Mouse (Mus musculus): Measurements from ENCODE around the gene Pnpla1.
A peak's percentile ranks its signal among the peaks of the same experiment; 100 is the strongest.
"Not testable (repeated sequence)": the region's sequence is repeated elsewhere in the genome, so short reads cannot be mapped to it uniquely, and the experiment has no call there.

Gene Pnpla1

DNA sequence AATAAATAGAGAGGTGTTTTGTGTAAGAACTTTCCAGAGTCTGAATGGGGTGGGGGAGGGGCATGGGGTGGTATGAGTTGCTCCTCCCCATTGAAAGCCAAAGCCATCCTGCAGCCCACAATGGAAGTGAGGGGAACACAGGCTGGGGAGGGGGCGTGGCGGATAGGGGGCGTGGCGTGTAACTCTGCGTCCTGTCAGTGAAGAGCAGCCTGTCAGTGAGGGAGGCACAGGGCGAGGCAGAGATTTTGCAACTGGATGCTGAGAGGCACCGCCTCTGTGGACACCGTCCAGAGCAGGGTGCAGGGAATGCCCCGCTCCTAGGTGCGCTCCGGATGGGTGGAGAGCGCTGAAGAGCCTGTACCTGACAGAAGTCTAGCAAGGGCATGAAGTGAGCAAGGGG is at the start of gene Pnpla1:
Pnpla1 (plus strand) TSS at position 207 of the 400 bp plus-strand sequence.
- peak; percentile 49 to 72 for DNase-seq

DNA sequence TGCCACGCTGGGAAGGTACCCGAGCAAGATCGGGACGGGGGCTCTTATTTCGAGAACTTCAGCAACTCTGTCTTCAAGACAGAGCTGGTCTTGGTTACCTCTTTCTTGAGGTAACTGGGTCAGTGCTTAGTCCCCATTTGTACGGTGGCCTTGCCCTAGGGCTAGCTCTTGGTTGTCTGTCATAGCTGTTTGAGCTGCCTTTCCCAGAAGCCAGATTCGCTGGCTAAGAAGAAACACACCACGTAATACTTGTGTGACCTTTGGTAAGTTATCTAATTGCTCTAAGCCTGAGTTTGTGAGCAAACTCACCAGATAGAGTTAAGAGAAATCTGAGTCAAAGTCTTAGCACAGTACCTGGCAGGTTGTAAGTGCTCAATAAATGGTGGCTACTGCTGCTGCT is 49.5 kb upstream of the Pnpla1 start:
- no peak for DNase-seq

DNA sequence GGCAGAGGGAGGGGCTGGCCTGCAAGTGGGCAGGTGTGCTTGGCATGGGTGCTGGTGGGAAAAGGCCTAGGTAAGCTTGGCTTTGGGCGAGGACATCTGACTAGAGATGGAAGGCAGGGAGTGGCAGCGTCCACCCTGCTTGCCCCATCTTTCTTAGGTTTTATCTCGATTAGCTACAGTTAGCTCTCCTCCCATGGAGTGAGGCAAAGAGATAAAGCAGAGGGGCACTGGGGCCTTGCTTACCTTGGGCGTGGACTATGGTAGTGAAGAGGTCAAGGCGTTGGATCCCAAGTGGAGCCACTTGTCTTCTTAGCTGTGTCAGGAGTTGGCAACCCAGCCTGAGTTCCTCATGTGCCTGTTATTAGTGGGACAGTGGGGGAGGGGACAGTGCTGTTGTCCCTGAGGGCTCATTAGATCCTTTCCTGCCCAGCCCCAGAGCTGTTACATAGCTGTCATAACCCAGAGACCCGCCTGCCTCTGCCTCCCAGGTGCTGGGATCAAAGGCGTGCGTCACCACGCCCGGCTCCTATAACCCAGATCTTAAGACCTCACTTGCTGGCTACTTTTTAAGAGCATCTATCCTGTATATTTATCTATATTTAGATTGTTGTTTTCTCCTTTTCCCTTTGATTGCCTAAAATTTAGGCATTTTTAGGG is 48.9 kb upstream of the Pnpla1 start:
- no peak for DNase-seq

DNA sequence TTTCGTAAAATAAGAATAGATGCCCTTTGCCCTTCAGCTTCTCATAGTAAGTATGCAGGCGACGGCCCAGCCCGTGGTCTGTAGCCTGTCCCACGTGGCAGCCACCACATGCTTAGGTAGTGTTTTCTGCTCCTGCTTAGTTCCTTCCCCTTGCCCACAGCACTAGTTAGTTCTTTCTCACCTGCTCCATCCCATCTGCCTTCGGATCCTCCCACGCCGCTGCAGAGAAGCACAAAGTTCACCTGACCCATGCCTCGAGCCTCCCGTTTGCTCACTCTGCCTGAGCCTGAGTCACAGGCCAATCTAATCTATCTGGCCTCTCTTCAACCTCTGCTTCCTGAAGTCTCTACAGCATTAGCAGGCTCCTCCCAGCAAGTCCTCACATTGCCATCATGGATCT is 45.9 kb upstream of the Pnpla1 start:
- DNase-seq: no peak

DNA sequence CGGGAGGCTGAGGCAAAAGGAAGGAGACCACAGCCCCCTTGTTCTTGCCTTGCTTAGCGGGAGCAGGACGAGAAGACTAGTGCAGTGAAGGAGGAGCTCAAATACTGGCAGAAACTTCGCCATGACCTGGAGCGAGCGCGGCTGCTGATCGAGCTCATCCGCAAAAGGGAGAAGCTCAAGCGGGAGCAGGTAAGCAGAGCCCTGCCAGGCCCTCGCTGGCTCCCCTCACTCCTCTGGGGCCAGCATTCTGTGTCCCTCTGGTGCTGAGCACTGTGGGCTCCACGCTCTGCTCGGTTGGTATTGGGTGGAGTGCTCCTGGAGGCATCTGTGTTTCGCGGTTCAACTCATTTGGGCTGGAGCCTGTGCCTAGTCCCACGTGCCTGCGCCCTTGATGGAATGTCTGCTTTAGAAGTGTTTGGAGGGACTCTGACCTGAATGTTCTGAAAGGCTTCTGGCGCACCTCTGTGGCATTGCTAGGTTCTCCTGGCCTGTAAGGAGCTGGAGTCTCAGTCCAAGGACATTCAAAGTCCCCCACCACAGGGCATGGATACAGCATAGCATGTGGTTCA is 43.6 kb upstream of the Pnpla1 start:
- DNase-seq: no peak

DNA sequence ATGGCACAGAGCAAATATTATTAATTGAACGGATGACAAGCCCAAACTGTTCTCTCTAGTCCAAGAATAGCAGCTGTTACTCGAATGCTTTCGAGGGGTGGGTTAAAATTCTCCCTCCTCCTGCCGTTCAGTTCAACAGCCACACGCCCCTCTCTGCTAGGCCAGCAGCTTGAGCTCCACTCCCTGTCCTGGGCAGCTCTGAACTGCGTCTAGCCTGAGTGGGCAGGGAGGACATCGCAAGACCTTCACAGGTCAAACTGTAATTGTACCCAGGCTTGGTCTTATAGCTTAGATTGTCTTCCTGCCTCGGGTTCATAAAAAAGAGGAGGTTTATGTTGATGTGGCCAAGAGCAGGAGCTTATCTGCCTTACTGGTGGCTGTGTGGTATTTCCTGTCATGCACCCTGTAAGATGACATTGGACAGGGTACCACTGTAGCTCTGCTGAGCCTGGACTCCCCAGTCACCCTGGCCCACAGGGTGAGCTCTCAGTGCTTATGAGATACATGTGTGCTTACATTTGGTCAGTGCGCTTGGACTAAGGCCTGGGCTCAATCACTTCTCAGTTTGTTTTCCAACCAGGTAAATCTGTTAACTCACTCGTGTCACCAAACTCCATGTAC is 42.7 kb upstream of the Pnpla1 start:
- no peak for DNase-seq

DNA sequence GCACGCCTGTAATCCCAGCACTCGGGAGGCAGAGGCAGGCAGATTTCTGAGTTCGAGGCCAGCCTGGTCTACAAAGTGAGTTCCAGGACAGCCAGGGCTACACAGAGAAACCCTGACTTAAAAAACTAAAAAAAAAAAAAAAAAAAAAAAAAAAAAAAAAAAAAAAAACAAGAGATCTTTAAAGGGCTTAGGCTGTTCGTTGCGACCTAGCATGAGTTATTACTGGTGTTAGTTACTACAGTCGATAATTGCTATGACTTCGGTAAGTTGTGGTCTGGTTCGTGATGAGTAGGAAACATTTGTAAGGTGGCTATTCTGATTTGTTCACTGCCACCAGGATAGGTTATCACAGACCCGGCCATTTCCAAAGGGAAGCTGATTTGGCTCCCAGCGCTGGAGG is 41.9 kb upstream of the Pnpla1 start:
- DNase-seq: not testable (repeated sequence)

DNA sequence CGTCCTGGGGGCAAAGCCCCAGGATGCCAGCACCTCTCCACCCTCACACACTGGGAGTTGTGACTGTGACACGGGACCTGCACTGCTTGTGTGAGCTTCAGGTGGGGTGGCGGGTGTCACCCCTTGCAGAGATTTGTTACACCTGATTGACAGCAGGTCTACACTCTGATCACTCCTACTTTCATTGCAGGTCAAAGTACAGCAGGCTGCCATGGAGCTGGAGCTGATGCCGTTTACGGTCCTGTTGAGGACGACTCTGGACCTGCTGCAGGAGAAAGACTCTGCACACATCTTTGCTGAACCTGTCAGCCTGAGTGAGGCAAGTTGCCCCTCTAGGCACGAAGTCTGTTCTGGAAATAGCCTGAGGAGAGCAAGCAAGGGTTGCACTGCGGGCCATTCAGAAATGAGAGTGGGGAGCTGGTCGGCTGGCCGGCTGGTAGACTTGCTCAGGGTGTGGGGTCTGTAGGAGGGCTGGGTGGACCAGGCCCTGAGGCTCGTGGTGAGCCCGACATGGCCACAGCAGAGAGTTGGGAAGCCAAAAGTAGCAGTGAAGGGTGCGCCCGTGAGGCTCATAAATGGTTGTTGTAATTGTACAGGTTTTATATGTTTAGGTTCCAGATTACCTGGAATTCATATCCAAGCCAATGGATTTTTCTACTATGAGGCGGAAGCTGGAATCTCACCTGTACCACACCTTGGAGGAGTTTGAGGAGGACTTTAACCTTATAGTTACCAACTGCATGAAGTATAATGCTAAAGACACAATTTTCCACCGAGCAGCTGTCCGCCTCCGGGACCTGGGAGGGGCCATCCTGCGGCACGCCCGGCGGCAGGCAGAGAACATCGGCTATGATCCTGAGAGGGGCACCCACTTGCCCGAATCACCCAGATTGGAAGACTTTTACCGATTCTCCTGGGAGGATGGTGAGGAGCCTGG is 41.1 kb upstream of the Pnpla1 start:
- no peak for DNase-seq

DNA sequence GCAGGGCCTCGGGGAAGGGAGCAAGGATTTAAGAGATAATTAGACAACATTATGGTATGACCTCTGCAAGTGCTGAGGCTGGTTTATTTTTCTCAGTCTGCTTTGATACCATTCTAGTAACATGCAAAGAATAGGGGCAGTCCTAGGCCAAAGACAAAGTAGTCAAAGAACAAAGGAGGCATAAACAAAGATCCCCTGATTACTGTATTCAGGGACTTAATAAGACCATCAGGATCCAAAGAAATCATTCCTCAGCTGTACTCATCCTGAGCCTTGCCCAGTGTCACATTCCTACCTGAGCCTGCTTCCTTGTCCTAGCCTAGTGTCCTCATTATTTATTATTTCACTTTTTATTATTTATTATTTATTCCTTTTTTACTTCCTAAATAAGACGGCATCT is 38.0 kb upstream of the Pnpla1 start:
- no peak for DNase-seq

DNA sequence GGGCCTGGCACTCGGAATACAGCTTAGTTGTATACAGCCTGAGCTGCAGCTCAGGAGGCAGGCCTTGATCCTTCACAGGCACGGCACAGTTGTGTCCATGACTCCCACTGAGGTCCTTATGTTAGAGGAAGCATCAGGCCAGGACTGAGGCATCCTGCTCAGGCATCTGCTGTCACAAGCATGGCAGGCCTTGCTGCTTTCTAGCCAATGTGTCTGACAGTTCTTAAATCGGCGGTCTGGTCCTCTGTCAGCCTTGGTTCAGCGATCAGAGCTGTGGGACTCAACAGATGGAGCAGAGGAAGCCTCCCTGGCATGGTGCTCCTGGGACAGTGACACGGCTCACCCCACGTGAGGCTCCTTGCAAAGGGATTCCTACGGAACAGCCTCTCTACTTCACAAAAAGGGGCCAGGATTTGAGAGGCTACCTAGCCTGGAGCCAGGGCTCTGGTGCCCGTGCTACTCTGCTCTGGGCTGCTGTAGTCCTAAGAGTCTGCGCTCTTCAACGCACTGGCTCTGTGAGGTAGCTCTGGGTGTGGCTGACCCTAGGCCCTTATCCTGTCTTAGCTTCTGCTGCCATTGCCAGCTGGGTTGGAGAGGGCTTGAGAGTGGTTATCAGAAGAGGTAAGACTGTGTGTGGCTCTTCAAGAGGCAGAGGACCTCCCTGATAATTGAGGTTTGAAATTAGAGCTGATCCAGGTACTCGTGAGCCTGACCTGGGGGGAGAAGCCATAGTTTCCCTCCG is 35.0 kb upstream of the Pnpla1 start:
- DNase-seq: no peak

DNA sequence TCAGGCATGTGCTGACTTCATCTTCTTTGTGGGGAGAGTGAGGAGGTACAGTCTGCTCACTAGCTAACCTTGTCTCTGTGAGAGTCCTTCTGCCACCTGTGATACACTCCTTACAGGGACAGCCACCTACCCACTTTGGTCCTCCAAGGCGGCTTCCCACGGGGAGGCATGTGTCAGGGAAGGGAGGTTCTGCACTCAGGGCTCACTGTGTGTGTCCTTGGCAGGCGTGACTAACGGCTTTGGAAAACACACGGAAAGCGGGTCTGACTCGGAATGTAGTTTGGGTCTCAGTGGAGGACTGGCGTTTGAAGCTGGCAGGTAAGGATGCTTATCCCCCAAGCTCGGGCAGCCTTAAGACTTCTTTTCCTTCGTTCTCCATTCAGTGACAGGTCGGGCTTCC is 34.5 kb upstream of the Pnpla1 start:
- no peak for DNase-seq

DNA sequence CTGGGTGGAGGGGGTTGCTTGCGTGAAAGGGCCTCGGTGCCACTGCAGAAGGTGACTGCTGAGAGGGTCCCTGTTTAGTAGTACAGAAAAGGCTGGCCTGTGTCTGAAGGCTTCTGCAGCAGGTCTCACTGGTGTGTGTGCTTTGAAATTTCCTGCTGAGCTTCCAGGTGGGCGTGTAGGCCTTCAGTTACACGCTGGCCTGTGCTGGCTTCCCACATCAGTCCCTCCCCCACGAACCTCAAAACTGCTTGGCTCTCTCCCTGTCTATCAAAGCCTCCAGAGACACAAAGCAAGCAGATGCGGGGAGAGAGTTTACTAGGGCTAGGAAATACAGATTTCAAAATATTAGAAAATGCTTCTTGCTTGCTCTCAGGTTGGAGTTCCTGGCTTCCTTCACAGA is 33.3 kb upstream of the Pnpla1 start:
- DNase-seq: no peak

DNA sequence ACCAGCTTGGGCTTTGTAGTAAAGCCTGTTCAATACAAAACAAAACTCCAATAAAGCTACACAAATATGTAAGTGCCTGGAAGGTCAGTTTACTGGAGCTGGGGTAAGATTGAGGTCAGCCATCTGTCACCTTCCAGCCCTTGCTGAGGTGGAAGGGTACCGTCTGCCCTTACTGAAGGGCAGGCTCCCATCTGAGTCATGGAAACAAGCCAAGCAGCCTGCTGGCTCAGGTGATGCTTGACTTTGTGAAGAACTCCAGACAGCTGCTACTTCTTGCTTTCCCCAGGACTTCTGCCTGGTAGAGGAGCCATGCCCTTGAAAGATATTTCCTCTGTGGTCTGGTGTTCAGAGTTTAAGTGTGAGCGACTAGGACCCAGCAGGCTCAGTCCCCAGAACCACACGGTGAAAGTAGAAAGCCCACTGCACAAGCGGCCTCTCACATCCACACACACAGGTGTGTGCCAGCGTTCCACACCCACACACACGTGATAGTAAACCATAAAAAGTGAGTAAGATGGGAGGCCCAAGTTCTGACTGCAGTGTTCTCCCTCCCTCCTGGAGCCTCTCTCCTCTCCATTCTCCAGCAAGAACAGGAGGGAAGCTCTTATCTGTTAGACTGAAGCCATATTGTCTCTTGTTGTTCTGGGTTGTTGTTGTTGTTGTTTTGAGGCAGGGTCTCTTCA is 32.7 kb upstream of the Pnpla1 start:
- no peak for DNase-seq

DNA sequence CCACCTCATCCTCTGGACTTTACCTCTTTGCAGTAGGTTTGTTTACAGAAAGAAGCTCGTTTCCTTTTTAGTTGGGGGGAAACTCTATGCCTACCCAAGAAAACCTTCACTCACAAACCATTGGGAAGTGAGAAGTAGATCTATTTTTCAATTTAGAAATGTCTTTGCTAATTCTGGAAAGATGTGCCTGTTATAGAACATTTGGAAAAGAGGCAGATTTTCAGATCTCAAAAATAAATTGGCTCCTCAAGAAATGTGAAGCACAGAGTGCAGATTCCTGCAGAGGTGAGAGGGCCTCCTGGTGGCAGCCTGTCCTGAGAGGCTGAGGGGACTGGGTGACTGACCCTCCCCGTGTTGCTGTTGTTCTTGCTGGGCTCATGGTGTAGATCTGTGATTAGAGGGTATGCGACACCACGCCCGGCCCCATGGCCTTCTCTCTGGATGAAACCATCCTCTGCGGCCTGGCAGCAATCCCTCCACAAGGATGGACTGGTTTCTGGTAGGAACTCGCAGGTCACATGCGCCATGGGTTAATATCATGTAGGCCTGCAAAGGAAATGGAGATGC is 30.5 kb upstream of the Pnpla1 start:
- no peak for DNase-seq

DNA sequence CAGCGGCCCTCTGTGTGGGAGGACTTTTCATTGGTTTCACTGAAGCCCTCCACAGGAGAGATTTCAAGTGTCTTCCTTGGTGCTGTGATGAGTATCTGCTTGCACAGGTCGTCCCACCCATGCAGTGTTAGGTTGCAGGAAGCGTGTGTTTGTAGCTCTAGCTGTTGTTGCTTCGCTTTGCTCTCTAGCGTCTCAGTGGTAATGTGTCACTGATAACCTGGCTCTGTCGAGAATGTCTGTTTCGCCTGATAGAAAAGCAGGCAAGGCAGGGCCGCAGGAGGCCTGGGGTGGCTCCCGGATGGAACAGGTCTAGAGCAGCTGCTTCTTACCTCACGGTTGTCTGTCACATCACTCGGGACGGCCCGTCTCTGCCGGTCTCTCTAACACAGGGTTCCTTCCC is 29.1 kb upstream of the Pnpla1 start:
- DNase-seq: no peak

DNA sequence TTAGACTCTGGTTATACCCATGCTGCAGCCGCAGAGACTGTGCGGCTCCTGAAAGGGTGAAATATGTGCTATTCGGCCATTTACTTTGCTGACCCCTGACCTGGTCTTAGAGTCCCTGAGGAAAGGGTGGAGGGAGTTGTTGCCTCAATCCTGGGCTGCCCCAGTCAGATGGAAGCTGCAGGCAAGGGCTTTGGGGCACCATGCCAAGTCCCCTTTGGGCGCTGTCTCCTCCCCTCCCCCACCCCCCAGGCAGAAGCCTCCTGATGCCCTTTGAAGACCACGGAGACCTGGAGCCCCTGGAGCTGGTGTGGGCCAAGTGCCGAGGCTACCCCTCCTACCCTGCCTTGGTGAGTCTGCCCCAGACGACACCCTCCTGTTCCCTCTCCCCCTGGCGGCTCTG is 27.1 kb upstream of the Pnpla1 start:
- DNase-seq: no peak

DNA sequence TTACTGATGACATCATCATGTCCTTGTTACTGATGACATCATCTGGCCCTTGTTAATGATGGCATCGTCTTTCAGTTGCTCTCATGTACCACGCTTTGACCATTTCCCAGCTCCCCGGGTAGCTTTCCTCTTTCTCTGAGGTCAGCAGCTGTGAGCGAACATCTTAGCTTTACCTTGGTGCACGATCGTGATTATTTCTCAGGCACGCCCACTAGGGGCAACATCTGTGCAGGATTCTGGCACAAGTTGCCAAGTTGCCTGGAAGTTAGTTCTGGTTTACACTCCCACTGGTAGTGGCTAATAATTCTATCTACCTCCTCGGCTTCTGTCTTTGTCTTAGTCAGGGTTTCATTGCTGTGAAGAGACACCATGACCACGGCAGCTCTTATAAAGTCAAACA is 26.2 kb upstream of the Pnpla1 start:
- no peak for DNase-seq

DNA sequence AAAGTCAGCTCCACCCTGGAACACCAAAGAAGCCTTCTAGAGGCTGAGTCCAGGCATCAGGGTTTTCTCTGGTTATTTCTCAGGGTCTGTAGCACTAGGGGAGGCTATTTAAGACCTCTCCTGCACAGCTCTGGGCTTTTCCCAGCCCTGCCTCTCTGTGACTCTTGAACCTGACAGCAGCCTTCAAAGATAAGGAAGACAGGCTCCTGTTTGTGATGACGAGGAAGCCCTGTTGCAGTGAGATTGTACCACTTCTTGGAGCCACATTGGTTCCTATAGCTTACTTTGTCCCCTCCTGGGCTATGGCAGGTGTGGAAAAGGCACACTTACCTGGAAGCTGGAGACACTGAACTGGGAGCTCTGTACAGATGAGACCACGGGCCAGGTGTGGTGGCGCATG is 25.3 kb upstream of the Pnpla1 start:
- no peak for DNase-seq

DNA sequence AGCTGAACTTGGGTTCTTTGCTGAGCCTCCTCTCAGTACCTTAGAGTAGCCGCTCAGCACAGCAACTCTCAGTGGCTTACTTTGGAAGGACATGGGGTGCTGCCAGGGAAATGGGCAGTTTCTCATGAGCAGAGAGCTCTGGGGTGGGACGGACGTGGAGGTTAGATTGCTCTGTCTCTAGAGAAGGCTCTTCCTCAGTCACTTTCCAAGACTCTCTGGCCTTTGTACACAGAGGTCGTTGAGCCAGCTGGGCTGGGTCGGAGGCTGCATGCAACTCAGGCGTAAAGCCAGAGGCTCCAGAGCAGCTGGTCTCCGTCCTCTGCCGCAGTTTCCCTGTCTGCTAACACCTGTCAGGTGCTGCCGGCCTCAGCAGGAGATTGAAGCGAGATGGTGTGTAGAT is 23.5 kb upstream of the Pnpla1 start:
- DNase-seq: peak; percentile 38 to 41

DNA sequence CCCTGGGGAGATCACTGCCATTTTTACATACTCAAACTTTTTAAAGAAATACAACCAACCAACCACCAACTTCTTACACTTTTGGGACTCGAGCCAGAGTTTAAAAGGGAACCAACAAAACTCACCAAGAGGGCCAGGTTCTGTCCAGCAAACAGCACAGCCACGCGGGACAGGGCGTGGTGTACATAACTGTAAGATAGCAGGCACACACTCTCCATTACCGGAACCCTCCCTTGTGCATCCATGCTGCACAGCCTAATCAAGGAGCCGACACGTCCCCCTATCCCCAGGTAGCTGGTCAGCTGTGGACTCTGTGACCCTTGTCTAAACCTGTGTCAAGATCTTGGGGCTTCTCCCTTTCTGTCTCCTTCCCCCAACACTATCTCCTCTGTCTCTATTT is 20.4 kb upstream of the Pnpla1 start:
- DNase-seq: no peak

DNA sequence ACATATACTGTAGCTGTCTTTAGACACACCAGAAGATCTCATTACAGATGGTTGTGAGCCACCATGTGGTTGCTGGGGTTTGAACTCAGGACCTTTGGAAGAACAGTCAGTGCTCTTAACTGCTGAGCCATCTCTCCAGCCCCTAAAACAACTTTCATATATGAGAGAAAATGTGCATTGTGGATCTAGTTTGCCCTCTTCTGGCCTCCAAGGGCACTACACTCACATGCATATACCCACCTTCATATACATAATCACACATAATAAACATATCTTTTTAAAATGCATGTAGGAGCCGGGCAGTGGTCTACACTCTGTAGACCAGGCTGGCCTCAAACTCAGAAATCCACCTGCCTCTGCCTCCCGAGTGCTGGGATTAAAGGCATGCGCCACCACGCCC is 16.3 kb upstream of the Pnpla1 start:
- DNase-seq: not testable (repeated sequence)

DNA sequence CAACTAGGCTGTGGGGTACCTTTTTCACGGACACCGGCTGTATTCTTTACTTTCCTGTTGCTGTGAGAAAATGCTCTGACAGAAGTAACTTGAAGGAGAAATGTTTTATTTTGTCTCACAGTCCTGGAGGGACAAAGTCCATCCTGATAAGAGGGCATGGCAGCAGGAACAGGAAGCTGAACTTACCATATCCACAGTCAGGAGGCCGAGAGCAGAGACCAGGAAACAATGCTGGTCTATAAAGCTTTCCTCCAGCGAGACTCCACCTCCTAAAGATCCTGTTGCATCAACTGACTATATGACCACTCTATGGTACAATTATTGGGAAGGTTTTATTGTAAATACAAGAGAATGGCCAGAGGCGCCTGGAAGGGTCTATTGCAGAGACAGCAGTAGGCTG is 14.5 kb upstream of the Pnpla1 start:
- DNase-seq: no peak
